Comparison of ENCODE assay signal across 8 mouse cellular contexts in genomic region chr10:68353692-68354232, GRCm38 (mm10).
DNase-seq lines count a peak whose midpoint lies in the region; ATAC-seq and TF ChIP-seq lines count a peak whose summit lies in the region.

No protein-coding gene starts in this region.

- H3K36me3 ChIP-seq in limb, embryonic 11.5 days (ENCODE audit: control insufficient read depth, insufficient read depth, low read length), result no peaks in the 10 kb centered on the region
- no peaks in the 10 kb centered on the region for H3K36me3 ChIP-seq in stomach, postnatal 0 days (ENCODE audit: control insufficient read depth, insufficient read depth, low read length)

- DNase-seq in adrenal gland, adult 2 months, result peak; percentile 32
- no peak for DNase-seq in adrenal gland, adult 18-20 months (ENCODE audit: low spot score in 2 of 2)
- peak; percentile 26 for DNase-seq in urinary bladder, postnatal 14 days (ENCODE audit: low spot score)
- DNase-seq in urinary bladder, postnatal 4 days (ENCODE audit: low spot score in 2 of 2), result no peak
- DNase-seq in limb, embryonic 11.5 days (ENCODE audit: low spot score), result peak; percentile 34
- DNase-seq in stomach, postnatal 0 days (ENCODE audit: low spot score), result no peak
- no peak for DNase-seq in MN1 (ENCODE audit: low spot score)
- no peak for DNase-seq in cerebellum, adult 2 months

- 57% methylated on average over 18 of the region's 18 CpGs for WGBS in limb, embryonic 11.5 days
- 28% methylated on average over 18 of the region's 18 CpGs for WGBS in stomach, postnatal 0 days
- 81% methylated on average over 18 of the region's 18 CpGs for WGBS in cerebellum, adult 2 months

- TF ChIP-seq CTCF in stomach, postnatal 0 days (IDR thresholded peaks at IDR 0.05; ENCODE audit: low read depth), result no peak
- no peak for TF ChIP-seq CTCF in cerebellum, adult 2 months (IDR thresholded peaks at IDR 0.05; ENCODE audit: borderline replicate concordance, insufficient read depth, low read depth, low read length)

- TF ChIP-seq POLR2A in cerebellum, adult 2 months (IDR thresholded peaks at IDR 0.05; ENCODE audit: borderline replicate concordance, insufficient read depth, low read length), result no peak

- no peak for ATAC-seq in limb, embryonic 11.5 days (ENCODE audit: insufficient number of reproducible peaks, low FRiP score, low TSS enrichment, low read depth)
- ATAC-seq in stomach, postnatal 0 days (ENCODE audit: low FRiP score, low TSS enrichment), result no peak

- peak; percentile 19 for TF ChIP-seq EP300 in stomach, postnatal 0 days (optimal IDR thresholded peaks at IDR 0.05)

- H3K4me3 ChIP-seq in limb, embryonic 11.5 days (ENCODE audit: low read depth, low read length), result no peak overlapping the region
- H3K4me3 ChIP-seq in stomach, postnatal 0 days (ENCODE audit: low read depth, low read length), result peak overlapping the region; percentile 8
- no peak overlapping the region for H3K4me3 ChIP-seq in cerebellum, adult 2 months (replicated peaks; ENCODE audit: insufficient read depth, low read depth, low read length)

- H3K4me2 ChIP-seq in limb, embryonic 11.5 days (ENCODE audit: low read depth, severe bottlenecking), result no peak overlapping the region
- H3K4me2 ChIP-seq in stomach, postnatal 0 days (replicated peaks; ENCODE audit: low read depth), result peak overlapping the region; percentile 38

- H3K27ac ChIP-seq in limb, embryonic 11.5 days (replicated peaks; ENCODE audit: low read depth, low read length), result peak overlapping the region; percentile 39; the same call in 1 of the 2 replicates
- peak overlapping the region; percentile 79 for H3K27ac ChIP-seq in stomach, postnatal 0 days (replicated peaks)
- H3K27ac ChIP-seq in cerebellum, adult 2 months (ENCODE audit: insufficient read depth, low read length), result no peak overlapping the region

- H3K4me1 ChIP-seq in limb, embryonic 11.5 days (ENCODE audit: control insufficient read depth, insufficient read depth, low read length), result no peaks in the 10 kb centered on the region; the same call in 1 of the 2 replicates
- 0 out of 2 replicates have a peak, but pooled peaks cover 2% of the 10 kb centered on the region for H3K4me1 ChIP-seq in stomach, postnatal 0 days (replicated peaks; ENCODE audit: control insufficient read depth, insufficient read depth)
- H3K4me1 ChIP-seq in cerebellum, adult 2 months (ENCODE audit: control insufficient read depth, insufficient read depth, low read length), result no peaks in the 10 kb centered on the region

- H3K9ac ChIP-seq in limb, embryonic 11.5 days (ENCODE audit: low read length), result no peak overlapping the region
- H3K9ac ChIP-seq in stomach, postnatal 0 days (ENCODE audit: low read length), result no peak overlapping the region

- no peaks in the 10 kb centered on the region for H3K9me3 ChIP-seq in limb, embryonic 11.5 days (ENCODE audit: control insufficient read depth, low read length)
- H3K9me3 ChIP-seq in stomach, postnatal 0 days (ENCODE audit: control insufficient read depth, low read length), result no peaks in the 10 kb centered on the region

- H3K27me3 ChIP-seq in limb, embryonic 11.5 days (ENCODE audit: control insufficient read depth, insufficient read depth, low read length), result no peaks in the 10 kb centered on the region
- no peaks in the 10 kb centered on the region for H3K27me3 ChIP-seq in stomach, postnatal 0 days (ENCODE audit: control insufficient read depth, insufficient read depth, low read length)
- no peaks in the 10 kb centered on the region for H3K27me3 ChIP-seq in cerebellum, adult 2 months (ENCODE audit: control insufficient read depth, insufficient read depth, low read length)

Comparison
In these comparisons a context has a peak if more than half of its experiments do, and no peak if none do; other contexts are left out.
1. DNase-seq: peak in adrenal gland, adult 2 months (single experiment), urinary bladder, postnatal 14 days (single experiment) and limb, embryonic 11.5 days (single experiment); none in adrenal gland, adult 18-20 months (0 of 2), urinary bladder, postnatal 4 days (0 of 2), stomach, postnatal 0 days (single experiment), MN1 (single experiment) and cerebellum, adult 2 months (0 of 2).